Mouse (Mus musculus): ENCODE results near the gene Card9. TPM values are rescaled to one million over a fixed set of nuclear protein-coding genes. Genes with fewer than 3 reads are reported as not detected.

The Card9 gene
- total and polyA plus RNA-seq, 2 experiments from 2014 or later = 0.31 to 1.5 TPM

- no peak overlapping the region for H3K4me2 ChIP-seq (ENCODE audit: low read depth, low read length)
- H3K4me3 ChIP-seq (ENCODE audit: low read depth, low read length) = no peak overlapping the region
- no peak overlapping the region for H3K27ac ChIP-seq (ENCODE audit: low read depth)
- no peak for ATAC-seq (ENCODE audit: insufficient read depth, low read depth)
- H3K27me3 ChIP-seq (ENCODE audit: control insufficient read depth, insufficient read depth, low read length) = no peaks in the 10 kb centered on the region
- peaks cover 47% of the 10 kb centered on the region for H3K36me3 ChIP-seq (replicated peaks; ENCODE audit: control insufficient read depth, insufficient read depth, low read length)
- H3K4me1 ChIP-seq (ENCODE audit: control insufficient read depth, insufficient read depth) = peaks cover 9% of the 10 kb centered on the region
- WGBS = 81% methylated on average over 1 of the region's 1 CpGs
- H3K9me3 ChIP-seq (replicated peaks; ENCODE audit: control insufficient read depth, low read length) = no peaks in the 10 kb centered on the region
- no peak for TF ChIP-seq EP300 (IDR thresholded peaks at IDR 0.05; ENCODE audit: low read depth)
- no peak for TF ChIP-seq CTCF (IDR thresholded peaks at IDR 0.05; ENCODE audit: low read depth)
- H3K9ac ChIP-seq (replicated peaks; ENCODE audit: low read depth, low read length) = no peak overlapping the region
- no peak for DNase-seq (ENCODE audit: low spot score)
Observed at GRCm38 (mm10) chr2:26402265-26402664, 41.5 kb upstream of the Card9 start.

- ATAC-seq (ENCODE audit: insufficient read depth, low read depth) (no peak), DNase-seq (ENCODE audit: low spot score) (no peak)
- no peak overlapping the region for H3K27ac ChIP-seq (ENCODE audit: low read depth)
- H3K4me2 ChIP-seq (ENCODE audit: low read depth, low read length) = no peak overlapping the region
- H3K9ac ChIP-seq (replicated peaks; ENCODE audit: low read depth, low read length) = no peak overlapping the region
- TF ChIP-seq EP300 (IDR thresholded peaks at IDR 0.05; ENCODE audit: low read depth) (no peak), CTCF (IDR thresholded peaks at IDR 0.05; ENCODE audit: low read depth) (no peak)
- no peak overlapping the region for H3K4me3 ChIP-seq (ENCODE audit: low read depth, low read length)
- WGBS = 92% methylated on average over 4 of the region's 4 CpGs
- H3K36me3 ChIP-seq (replicated peaks; ENCODE audit: control insufficient read depth, insufficient read depth, low read length) = peaks cover 60% of the 10 kb centered on the region
- H3K9me3 ChIP-seq (replicated peaks; ENCODE audit: control insufficient read depth, low read length) = no peaks in the 10 kb centered on the region
- no peaks in the 10 kb centered on the region for H3K4me1 ChIP-seq (ENCODE audit: control insufficient read depth, insufficient read depth)
- H3K27me3 ChIP-seq (ENCODE audit: control insufficient read depth, insufficient read depth, low read length) = no peaks in the 10 kb centered on the region
Observed at GRCm38 (mm10) chr2:26401023-26401422, 40.3 kb upstream of the Card9 start.

- ATAC-seq (ENCODE audit: insufficient read depth, low read depth) (no peak), DNase-seq (ENCODE audit: low spot score) (no peak)
- Histone ChIP-seq H3K27ac (ENCODE audit: low read depth) (no peak overlapping the region), H3K9ac (replicated peaks; ENCODE audit: low read depth, low read length) (no peak overlapping the region), H3K4me2 (ENCODE audit: low read depth, low read length) (no peak overlapping the region), H3K4me3 (ENCODE audit: low read depth, low read length) (no peak overlapping the region), H3K4me1 (ENCODE audit: control insufficient read depth, insufficient read depth) (no peaks in the 10 kb centered on the region), H3K27me3 (ENCODE audit: control insufficient read depth, insufficient read depth, low read length) (no peaks in the 10 kb centered on the region), H3K36me3 (replicated peaks; ENCODE audit: control insufficient read depth, insufficient read depth, low read length) (peaks cover 67% of the 10 kb centered on the region), H3K9me3 (replicated peaks; ENCODE audit: control insufficient read depth, low read length) (no peaks in the 10 kb centered on the region)
- 86% methylated on average over 5 of the region's 5 CpGs for WGBS
- TF ChIP-seq EP300 (IDR thresholded peaks at IDR 0.05; ENCODE audit: low read depth) (no peak), CTCF (IDR thresholded peaks at IDR 0.05; ENCODE audit: low read depth) (no peak)
Observed at GRCm38 (mm10) chr2:26400296-26400695, 39.6 kb upstream of the Card9 start.

GRCm38 (mm10) chr2:26399647-26400046 is 38.9 kb upstream of the Card9 start:
- no peak for DNase-seq (ENCODE audit: low spot score)
- TF ChIP-seq CTCF (IDR thresholded peaks at IDR 0.05; ENCODE audit: low read depth) (no peak), EP300 (IDR thresholded peaks at IDR 0.05; ENCODE audit: low read depth) (no peak)
- peak; percentile 25 for ATAC-seq (ENCODE audit: insufficient read depth, low read depth)
- no peaks in the 10 kb centered on the region for H3K27me3 ChIP-seq (ENCODE audit: control insufficient read depth, insufficient read depth, low read length)
- no peaks in the 10 kb centered on the region for H3K4me1 ChIP-seq (ENCODE audit: control insufficient read depth, insufficient read depth)
- no peaks in the 10 kb centered on the region for H3K9me3 ChIP-seq (replicated peaks; ENCODE audit: control insufficient read depth, low read length)
- H3K4me2 ChIP-seq (ENCODE audit: low read depth, low read length) = no peak overlapping the region
- no peak overlapping the region for H3K4me3 ChIP-seq (ENCODE audit: low read depth, low read length)
- 47% methylated on average over 5 of the region's 5 CpGs for WGBS
- H3K9ac ChIP-seq (replicated peaks; ENCODE audit: low read depth, low read length) = no peak overlapping the region
- H3K27ac ChIP-seq (ENCODE audit: low read depth) = no peak overlapping the region
- peaks cover 74% of the 10 kb centered on the region for H3K36me3 ChIP-seq (replicated peaks; ENCODE audit: control insufficient read depth, insufficient read depth, low read length)

- TF ChIP-seq EP300 (IDR thresholded peaks at IDR 0.05; ENCODE audit: low read depth) = no peak
- TF ChIP-seq CTCF (IDR thresholded peaks at IDR 0.05; ENCODE audit: low read depth) = no peak
- WGBS = 75% methylated on average over 8 of the region's 8 CpGs
- ATAC-seq (ENCODE audit: insufficient read depth, low read depth) = no peak
Observed at GRCm38 (mm10) chr2:26398978-26399377, 38.3 kb upstream of the Card9 start.

GRCm38 (mm10) chr2:26391617-26392016 is 30.9 kb upstream of the Card9 start:
- Histone ChIP-seq H3K27me3 (ENCODE audit: control insufficient read depth, insufficient read depth, low read length) (no peaks in the 10 kb centered on the region), H3K4me2 (ENCODE audit: low read depth, low read length) (no peak overlapping the region), H3K4me3 (ENCODE audit: low read depth, low read length) (no peak overlapping the region), H3K4me1 (ENCODE audit: control insufficient read depth, insufficient read depth) (peaks cover 10% of the 10 kb centered on the region), H3K36me3 (replicated peaks; ENCODE audit: control insufficient read depth, insufficient read depth, low read length) (peaks cover 74% of the 10 kb centered on the region), H3K9ac (replicated peaks; ENCODE audit: low read depth, low read length) (no peak overlapping the region), H3K9me3 (replicated peaks; ENCODE audit: control insufficient read depth, low read length) (no peaks in the 10 kb centered on the region), H3K27ac (ENCODE audit: low read depth) (no peak overlapping the region)
- TF ChIP-seq CTCF (IDR thresholded peaks at IDR 0.05; ENCODE audit: low read depth) (no peak), EP300 (IDR thresholded peaks at IDR 0.05; ENCODE audit: low read depth) (no peak)
- DNase-seq (ENCODE audit: low spot score) (no peak), ATAC-seq (ENCODE audit: insufficient read depth, low read depth) (no peak)
- WGBS = 94% methylated on average over 6 of the region's 6 CpGs

More at GRCm38 (mm10) chr2:26398978-26399377, 38.3 kb upstream of the Card9 start:
- Histone ChIP-seq H3K36me3 (replicated peaks; ENCODE audit: control insufficient read depth, insufficient read depth, low read length) (peaks cover 80% of the 10 kb centered on the region), H3K4me1 (ENCODE audit: control insufficient read depth, insufficient read depth) (no peaks in the 10 kb centered on the region), H3K27ac (ENCODE audit: low read depth) (no peak overlapping the region), H3K27me3 (ENCODE audit: control insufficient read depth, insufficient read depth, low read length) (no peaks in the 10 kb centered on the region), H3K9ac (replicated peaks; ENCODE audit: low read depth, low read length) (no peak overlapping the region), H3K4me2 (ENCODE audit: low read depth, low read length) (no peak overlapping the region), H3K9me3 (replicated peaks; ENCODE audit: control insufficient read depth, low read length) (no peaks in the 10 kb centered on the region), H3K4me3 (ENCODE audit: low read depth, low read length) (no peak overlapping the region)
- DNase-seq (ENCODE audit: low spot score) = no peak

All from heart, postnatal 0 days (tissue).